Mouse (Mus musculus): ENCODE results near the gene Il1rap.

DNA sequence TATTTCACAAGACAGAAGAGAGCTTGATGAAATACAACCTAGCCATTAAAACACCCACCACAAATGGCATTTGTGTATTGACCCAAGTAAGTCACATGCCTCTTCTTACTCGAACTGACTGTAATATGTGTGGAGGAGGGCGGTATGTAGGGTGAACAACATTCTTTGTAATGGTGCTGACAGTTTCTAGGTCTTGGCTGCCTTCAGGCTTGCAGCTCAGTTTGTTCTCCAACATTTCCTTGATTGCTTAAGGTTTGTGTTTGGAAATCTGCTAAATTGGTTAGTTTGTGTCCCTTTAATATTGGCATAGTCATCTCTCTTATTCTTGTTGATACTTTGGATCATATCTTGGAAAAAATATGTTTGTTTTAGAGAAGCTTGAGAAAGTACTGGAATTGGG, 87.6 kb downstream of the Il1rap start:
- no peak for TF ChIP-seq CTCF (IDR thresholded peaks at IDR 0.05 in 2 of 3, conservative IDR thresholded peaks at IDR 0.05 in 1 of 3; ENCODE audit: control insufficient read depth in 1 of 3, insufficient read depth in 1 of 3, low read depth in 2 of 3, low read length in 3 of 3, poor library complexity in 1 of 3, severe bottlenecking in 1 of 3)
- no peak for TF ChIP-seq ZMIZ1 (IDR thresholded peaks at IDR 0.05; ENCODE audit: low read depth, low read length)

All from MEL (cell line).